Mouse (Mus musculus): ENCODE results near the gene Tas1r1.

Tas1r1 gene

GRCm38 (mm10) chr4:152038225-152038984 is at the start of gene Tas1r1:
Gene Tas1r1, minus strand, starts transcription at chr4:152038568.
- in situ Hi-C loops (cut with MboI, MseI): loop anchor here in 1 of 2 experiments (10.0 kb wide), 1 partner anchor 1664 kb away; no protein-coding TSS in a partner anchor

DNA sequence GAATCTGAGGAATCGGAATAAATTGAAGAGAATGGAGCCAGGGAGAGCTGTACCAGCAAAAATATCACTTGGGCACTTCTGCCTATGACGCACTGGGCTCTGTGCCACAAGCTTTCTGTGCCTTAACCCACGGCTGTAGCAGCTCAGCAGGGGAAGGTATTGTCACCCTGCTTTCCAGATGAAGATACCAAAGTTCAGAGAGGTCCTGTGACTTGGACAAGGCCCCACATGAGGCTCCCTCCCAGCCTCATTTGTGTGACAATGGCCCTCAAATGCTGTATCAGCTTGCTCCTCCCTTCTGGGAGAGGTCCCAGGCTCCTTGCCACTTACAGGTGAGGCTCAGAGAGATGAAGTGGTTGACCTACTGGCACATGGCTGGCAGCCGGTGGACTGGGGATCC is 49.8 kb upstream of the Tas1r1 start:
- in situ Hi-C loops (cut with MboI, MseI): no loop called here

DNA sequence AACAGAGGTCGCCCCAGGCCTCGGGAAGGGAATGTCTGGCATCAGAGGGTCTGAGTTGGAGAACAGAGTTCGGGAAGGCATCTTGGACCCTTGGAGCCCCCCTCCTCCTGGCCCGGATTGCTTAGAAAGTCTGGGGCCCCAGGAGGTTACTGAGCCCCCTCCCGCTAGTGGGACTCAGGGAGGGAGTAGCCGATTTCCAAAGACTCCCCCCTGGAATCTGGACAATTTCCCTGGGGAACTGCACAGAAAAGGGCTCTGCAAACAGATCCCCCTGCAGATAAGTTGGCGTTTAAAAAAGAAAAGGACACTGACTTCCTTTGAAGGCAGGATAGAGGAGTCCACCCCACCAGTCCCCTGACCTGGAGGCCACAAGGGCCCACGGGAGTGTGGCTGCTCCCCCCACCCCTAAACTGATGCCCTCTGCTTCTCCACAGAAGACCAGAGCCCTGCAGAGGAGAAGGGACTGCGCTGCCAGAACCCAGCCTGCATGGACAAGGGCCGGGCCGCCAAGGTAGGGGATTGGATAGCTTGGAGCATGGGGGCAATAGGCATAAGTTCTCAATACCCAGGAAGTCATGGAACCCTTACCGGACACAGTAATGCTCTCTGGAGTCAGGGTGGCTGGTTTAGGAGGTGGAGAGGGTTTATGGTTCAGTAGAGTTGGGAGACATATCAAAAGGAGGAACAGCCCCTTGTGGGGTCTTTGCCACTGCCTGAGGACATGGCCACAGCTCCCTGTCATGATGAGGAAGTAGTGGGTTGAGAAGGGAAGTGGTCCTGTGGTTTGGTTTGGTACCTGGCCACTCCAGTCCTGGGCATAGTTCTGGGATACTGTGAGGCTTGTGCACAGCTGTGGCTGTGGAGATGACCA is 49.1 kb upstream of the Tas1r1 start:
- in situ Hi-C loops (cut with MboI, MseI): no loop called here

DNA sequence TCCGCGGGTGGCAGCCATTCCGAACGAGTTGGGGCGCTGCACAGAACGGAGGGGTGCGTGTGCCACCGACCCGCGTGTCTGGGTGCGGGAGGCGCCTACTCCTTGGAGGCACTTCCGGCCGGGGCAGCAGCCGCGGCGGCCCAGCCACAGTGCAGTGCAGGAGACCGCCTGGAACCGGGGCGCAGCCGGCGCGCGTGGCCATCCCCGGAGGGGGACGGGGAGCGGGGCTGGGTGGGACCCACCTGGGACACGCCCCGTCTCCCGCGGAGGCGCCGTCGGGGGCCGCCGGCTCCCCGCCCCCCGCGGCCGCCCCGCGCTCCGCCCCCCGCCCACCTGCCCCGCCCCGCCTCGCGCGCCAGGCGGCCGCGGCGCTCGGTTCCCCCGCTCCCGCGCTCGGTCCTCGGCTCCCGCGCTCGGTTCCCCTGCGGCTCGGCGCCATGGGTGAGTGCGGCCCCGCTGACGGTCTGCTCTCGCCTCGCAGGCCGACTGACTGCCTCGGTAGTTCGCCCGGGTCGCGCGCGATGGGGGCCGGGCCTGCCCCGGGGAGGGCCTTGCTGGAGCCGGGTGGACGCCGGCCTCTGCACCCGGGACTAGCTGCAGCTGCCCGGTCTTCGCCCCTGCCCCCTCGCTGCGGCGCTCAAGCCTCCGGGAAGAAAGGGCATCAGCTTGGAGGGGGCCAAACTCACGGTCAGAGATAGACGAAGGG is 48.3 kb upstream of the Tas1r1 start:
- in situ Hi-C loops (cut with MboI, MseI): no loop called here

- in situ Hi-C loops (cut with MboI, MseI): no loop called here
These were observed 46.2 kb upstream of the Tas1r1 start for GRCm38 (mm10) chr4:152084616-152085015.

DNA sequence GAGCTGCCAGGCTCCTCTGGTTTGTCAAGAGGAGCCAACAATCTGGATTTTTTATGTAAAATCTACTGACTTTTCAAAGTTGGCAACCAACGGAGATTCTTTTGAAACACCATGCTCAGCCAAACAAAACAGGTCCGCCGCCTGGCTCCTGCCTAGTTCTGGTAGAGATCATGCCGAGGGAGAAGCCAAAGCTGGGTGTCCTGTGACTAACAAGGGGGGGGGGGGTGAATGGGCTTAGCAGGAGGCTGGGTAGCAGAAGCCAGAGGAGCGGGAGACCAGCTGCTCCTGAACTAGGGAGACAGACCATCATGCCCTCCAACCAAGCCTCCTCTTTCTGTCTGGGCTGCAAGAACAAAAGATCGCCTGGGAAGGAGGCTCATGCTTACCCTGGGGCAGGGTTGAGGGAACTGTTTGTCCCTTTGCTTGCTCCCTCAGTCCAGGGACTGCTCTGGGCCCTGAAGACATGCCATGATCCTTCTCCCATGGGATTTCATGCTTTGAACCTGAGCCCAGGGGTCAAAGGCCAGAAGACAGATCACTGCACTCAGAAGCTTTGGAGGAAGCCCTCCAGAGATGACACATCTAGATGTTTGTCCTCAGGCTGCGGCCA is 45.3 kb upstream of the Tas1r1 start:
- in situ Hi-C loops (cut with MboI, MseI): no loop called here

- in situ Hi-C loops (cut with MboI, MseI): loop anchor here in 1 of 2 experiments (5.0 kb wide), 1 partner anchor 1918 kb away; no protein-coding TSS in a partner anchor
These were observed 41.6 kb upstream of the Tas1r1 start for GRCm38 (mm10) chr4:152079931-152080330.

DNA sequence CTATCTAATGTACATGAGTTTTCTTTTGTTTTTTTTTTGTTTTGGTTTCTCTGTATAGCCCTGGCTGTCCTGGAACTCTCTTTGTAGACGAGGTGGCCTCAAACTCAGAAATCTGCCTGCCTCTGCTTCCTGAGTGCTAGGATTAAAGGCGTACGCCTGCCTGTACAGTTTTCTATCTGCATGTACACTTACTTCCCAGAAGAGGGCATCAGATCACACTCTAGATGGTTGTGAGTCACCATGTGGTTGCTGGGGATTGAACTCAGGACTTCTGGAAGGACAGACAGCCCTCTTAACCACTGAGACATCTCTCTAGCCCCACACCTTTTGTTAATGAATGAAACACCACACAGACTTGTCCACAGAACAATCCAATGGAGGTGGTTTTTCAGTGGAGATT is 40.9 kb upstream of the Tas1r1 start:
- in situ Hi-C loops (cut with MboI, MseI): loop anchor here in 1 of 2 experiments (5.0 kb wide), 1 partner anchor 1917 kb away; no protein-coding TSS in a partner anchor

DNA sequence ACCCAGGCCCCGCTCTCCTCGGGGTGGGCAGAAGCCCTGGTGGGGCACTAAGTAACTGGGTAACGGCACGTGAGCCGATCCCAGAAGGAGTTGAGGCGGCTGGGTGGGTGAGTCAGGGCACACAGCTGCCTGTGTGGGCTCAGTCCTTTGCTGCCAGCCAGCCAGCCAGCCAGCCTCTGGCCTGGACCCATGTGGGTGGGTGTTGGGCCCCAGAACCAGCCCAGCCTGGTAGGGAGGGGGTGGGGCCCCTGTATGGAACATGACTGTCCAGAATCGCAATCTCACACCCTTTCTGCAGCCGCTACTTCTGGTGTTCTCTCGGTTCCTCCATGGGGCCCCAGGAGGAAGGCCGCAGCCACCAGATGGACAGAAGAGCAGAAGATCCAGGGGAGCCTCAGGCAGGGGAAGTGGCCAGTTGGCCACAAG is 39.8 kb upstream of the Tas1r1 start:
- in situ Hi-C loops (cut with MboI, MseI): loop anchor here in 1 of 2 experiments (5.0 kb wide), 1 partner anchor 1916 kb away; no protein-coding TSS in a partner anchor

- in situ Hi-C loops (cut with MboI, MseI): loop anchor here in 1 of 2 experiments (5.0 kb wide), 1 partner anchor 1915 kb away; no protein-coding TSS in a partner anchor
These were observed 38.8 kb upstream of the Tas1r1 start for GRCm38 (mm10) chr4:152077191-152077590.

- in situ Hi-C loops (cut with MboI, MseI): no loop called here
These were observed 36.2 kb upstream of the Tas1r1 start for GRCm38 (mm10) chr4:152074548-152074947.

GRCm38 (mm10) chr4:152073715-152074114 is 35.3 kb upstream of the Tas1r1 start:
- in situ Hi-C loops (cut with MboI, MseI): no loop called here

DNA sequence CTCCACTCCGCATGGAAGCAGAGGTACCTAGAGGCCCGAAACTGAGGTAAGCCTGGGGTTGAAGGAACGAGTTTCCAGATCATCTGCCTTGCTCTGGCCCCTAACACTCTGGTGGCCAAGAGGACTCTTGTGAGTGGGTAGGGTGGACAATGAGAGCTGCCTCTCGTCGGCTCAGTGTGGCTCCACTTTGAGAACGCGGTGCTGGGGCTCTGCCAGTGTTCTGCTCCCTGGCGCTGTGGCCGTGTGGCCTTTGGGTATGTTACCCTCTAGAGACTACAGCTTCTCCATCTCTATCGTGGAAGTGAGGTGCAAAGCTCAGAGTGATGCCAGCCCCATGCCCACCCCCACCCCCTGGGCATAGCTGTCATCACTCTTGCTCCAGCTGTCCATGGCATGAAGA is 34.3 kb upstream of the Tas1r1 start:
- in situ Hi-C loops (cut with MboI, MseI): no loop called here

GRCm38 (mm10) chr4:152072121-152072601 is 33.8 kb upstream of the Tas1r1 start, which contains the start of gene Plekhg5:
Gene Plekhg5, plus strand, starts transcription at chr4:152072498.
- in situ Hi-C loops (cut with MboI, MseI): no loop called here

DNA sequence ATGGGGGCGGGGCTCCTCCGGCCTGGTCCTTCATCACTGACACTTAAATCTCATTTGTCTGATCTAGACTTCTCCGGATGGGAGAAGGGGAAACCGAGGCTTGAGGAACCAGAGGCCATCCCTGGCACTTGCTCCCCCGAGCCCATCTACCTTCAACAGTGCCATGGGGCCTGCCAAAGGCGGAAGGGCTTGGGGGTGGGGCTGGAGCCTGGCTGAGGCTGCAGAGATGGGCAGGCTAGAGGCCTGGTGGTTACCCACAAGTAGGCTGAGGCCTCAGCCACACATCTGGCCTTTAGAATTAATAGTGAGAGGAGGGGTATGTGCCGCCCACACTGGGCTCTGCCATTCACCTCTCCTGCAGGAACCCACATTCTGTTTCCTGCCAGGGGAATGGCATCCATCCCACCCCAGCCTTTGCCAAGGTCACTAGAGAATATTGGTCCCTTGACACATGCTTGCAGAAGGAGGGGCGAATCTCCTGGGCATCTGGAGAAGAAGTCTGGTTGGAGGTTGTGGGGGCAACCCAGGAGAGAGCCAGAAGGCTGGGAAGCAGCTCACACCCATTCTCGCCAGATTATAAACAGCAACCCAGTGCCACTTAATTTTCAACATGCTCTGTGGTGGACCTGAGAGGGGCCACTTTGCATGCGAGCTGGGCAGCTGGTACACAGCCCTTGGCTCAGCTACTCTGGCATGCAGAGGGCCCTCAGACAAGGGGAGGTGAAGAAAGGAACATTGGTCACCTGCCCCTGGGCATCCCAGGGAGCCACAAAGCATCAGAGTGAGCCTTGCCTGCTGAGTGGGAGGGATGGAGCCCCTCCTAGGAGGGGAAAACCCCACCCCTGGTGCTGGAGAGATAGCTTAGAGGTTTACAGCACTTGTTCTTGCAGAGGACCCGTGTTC is 32.4 kb upstream of the Tas1r1 start:
- in situ Hi-C loops (cut with MboI, MseI): no loop called here

DNA sequence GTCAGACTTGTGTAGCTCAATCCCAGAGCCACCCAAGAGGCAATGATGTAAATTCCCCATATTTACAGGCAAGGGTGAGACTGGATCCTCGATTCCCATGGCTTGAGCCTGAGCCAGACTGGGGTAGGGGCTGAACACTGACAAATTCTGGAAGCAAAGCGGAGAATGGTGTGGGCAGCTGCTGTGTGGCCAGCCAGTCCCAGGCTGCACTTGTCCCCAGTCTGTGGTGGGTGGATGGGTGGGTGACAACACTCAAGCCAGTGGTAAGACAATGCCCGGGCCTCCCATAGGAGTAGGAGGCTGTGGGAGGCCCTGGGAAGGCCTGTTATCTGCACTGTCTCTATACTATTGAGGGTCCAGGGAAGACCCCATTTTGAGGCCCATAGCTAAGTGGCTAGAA is 30.9 kb upstream of the Tas1r1 start:
- in situ Hi-C loops (cut with MboI, MseI): no loop called here

DNA sequence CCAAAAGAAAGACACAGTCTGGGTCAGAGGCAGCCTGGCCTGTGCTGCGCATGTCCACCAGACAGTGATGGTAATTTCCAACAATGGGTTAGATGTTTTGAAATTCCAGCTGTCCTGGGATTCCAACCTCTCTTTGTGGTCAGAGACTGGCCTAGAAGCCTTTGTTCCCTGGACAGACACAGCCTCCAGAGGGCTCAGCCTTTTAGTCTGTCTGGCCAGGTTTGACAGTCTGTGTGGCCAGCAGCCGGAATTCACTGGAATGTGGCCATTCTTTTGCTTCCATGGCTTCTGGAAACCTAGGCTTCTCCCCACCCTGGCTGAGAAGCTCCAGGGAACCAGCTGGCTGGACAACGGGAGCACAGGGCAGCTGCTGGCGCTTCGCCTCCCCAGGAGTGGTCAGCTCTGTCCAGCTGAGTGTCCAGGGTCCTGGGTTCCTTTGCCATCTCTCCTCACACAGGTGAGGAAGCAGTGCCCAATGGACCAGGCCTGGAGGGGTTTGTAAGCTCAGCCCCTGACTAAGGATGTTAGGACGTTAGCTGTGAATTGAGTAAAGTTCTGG is 29.9 kb upstream of the Tas1r1 start:
- in situ Hi-C loops (cut with MboI, MseI): no loop called here

GRCm38 (mm10) chr4:152067280-152067679 is 28.9 kb upstream of the Tas1r1 start:
- in situ Hi-C loops (cut with MboI, MseI): no loop called here

GRCm38 (mm10) chr4:152062390-152063110 is 24.2 kb upstream of the Tas1r1 start:
- in situ Hi-C loops (cut with MboI, MseI): no loop called here

Data from T-helper 17 cell (primary cell).